Mouse (Mus musculus) embryonic facial prominence, embryonic 12.5 days (tissue): ENCODE data around the gene Svs1. TPM values are rescaled to one million over a fixed set of nuclear protein-coding genes. Genes with fewer than 3 reads are reported as not detected.
"Not testable (repeated sequence)": the region's sequence is repeated elsewhere in the genome, so short reads cannot be mapped to it uniquely, and the experiment has no call there.

Source experiments
- ATAC-seq: fragments of 200-750 bp; cut with Nextera tagmentation; 2 replicates; pipeline ENCODE4 v1.8.0; 2017; ENCODE audit not compliant: insufficient number of reproducible peaks, insufficient read depth, low FRiP score, low TSS enrichment
- H3K27ac ChIP-seq: fragments of 300-500 bp; sonication (generic); 2 replicates; pipeline ENCODE4 v1.5.1; 2016; ENCODE audit warnings: mild to moderate bottlenecking
- H3K27me3 ChIP-seq: fragments of 300-500 bp; sonication (generic); 2 replicates; pipeline ENCODE4 v1.6.1; 2016; ENCODE audit warnings: mild to moderate bottlenecking, moderate library complexity
- H3K36me3 ChIP-seq: fragments of 300-500 bp; sonication (generic); 2 replicates; pipeline ENCODE4 v1.6.1; 2016; ENCODE audit warnings: mild to moderate bottlenecking
- H3K4me1 ChIP-seq: fragments of 300-500 bp; sonication (generic); 2 replicates; pipeline ENCODE4 v1.6.1; 2016
- H3K4me2 ChIP-seq: fragments of 300-500 bp; sonication (generic); replicated peaks from 2 replicates; pipeline ENCODE4 v1.6.1; 2016; ENCODE audit warnings: mild to moderate bottlenecking, moderate library complexity
- H3K4me3 ChIP-seq: fragments of 300-500 bp; sonication (generic); 2 replicates; pipeline ENCODE4 v1.5.1; 2016; ENCODE audit warnings: mild to moderate bottlenecking
- H3K9ac ChIP-seq: fragments of 300-500 bp; sonication (generic); 2 replicates; pipeline ENCODE4 v1.6.1; 2016; ENCODE audit warnings: mild to moderate bottlenecking, moderate library complexity
- H3K9me3 ChIP-seq: fragments of 300-500 bp; sonication (generic); 2 replicates; pipeline ENCODE4 v1.6.1; 2016; ENCODE audit warnings: mild to moderate bottlenecking, moderate library complexity
- WGBS: fragments of 180-500 bp; shearing (Covaris S2); methylation state at CpG from one replicate; pipeline ENCODE4 v1.1.7; 2016; 5-methylcytosine and 5-hydroxymethylcytosine counted together
- polyA plus RNA-seq: library from polyadenylated mRNA; unstranded; fragments of >200 nt; fragmentation: Nextera tagmentation; extraction: Ambion mirVana; gene quantifications from 2 replicates; pipeline ENCODE4 v1.2.1, GENCODE M21; 2016

The Svs1 gene
- polyA plus RNA-seq, result not detected in 2 replicates

GRCm38 (mm10) chr6:48986444-48986990 lies at the start of gene Svs1:
Gene Svs1 (plus strand): TSS chr6:48986861.
- WGBS, result 68% methylated on average over 7 of the region's 7 CpGs
- no peak for ATAC-seq
- H3K9me3 ChIP-seq, result no peaks in the 10 kb centered on the region

GRCm38 (mm10) chr6:48949596-48949995 lies 37.1 kb upstream of the Svs1 start:
- WGBS, result 71% methylated on average over 2 of the region's 2 CpGs
- Histone ChIP-seq H3K27me3 (no peaks in the 10 kb centered on the region), H3K9me3 (no peaks in the 10 kb centered on the region), H3K9ac (no peak overlapping the region), H3K4me3 (no peak overlapping the region), H3K4me1 (no peaks in the 10 kb centered on the region), H3K27ac (no peak overlapping the region), H3K4me2 (no peak overlapping the region), H3K36me3 (no peaks in the 10 kb centered on the region)
- ATAC-seq, result no peak

More at GRCm38 (mm10) chr6:48986444-48986990, at the start of gene Svs1:
- H3K36me3 ChIP-seq, result no peaks in the 10 kb centered on the region
- no peak within 1 kb of the TSS for H3K9ac ChIP-seq
- H3K27me3 ChIP-seq, result no peaks in the 10 kb centered on the region
- no peak within 1 kb of the TSS for H3K4me3 ChIP-seq
- H3K4me1 ChIP-seq, result no peaks in the 10 kb centered on the region
- no peak within 1 kb of the TSS for H3K4me2 ChIP-seq
- no peak within 1 kb of the TSS for H3K27ac ChIP-seq

- no peaks in the 10 kb centered on the region for H3K9me3 ChIP-seq
- ATAC-seq, result no peak
- no peak overlapping the region for H3K4me3 ChIP-seq
- no peak overlapping the region for H3K4me2 ChIP-seq
- H3K27me3 ChIP-seq, result no peaks in the 10 kb centered on the region
- no peaks in the 10 kb centered on the region for H3K4me1 ChIP-seq
- no peak overlapping the region for H3K27ac ChIP-seq
- no peaks in the 10 kb centered on the region for H3K36me3 ChIP-seq
- no peak overlapping the region for H3K9ac ChIP-seq
- 84% methylated on average over 5 of the region's 5 CpGs for WGBS
Observed at GRCm38 (mm10) chr6:48950676-48951075, 36.0 kb upstream of the Svs1 start.

GRCm38 (mm10) chr6:48951630-48952029 lies 35.0 kb upstream of the Svs1 start:
- Histone ChIP-seq H3K4me2 (no peak overlapping the region), H3K4me1 (no peaks in the 10 kb centered on the region), H3K27me3 (no peaks in the 10 kb centered on the region), H3K9me3 (no peaks in the 10 kb centered on the region), H3K9ac (no peak overlapping the region), H3K27ac (no peak overlapping the region), H3K4me3 (no peak overlapping the region), H3K36me3 (no peaks in the 10 kb centered on the region)
- ATAC-seq, result no peak
- WGBS, result 83% methylated on average over 6 of the region's 6 CpGs

GRCm38 (mm10) chr6:48953220-48953619 lies 33.4 kb upstream of the Svs1 start:
- no peaks in the 10 kb centered on the region for H3K4me1 ChIP-seq
- no peaks in the 10 kb centered on the region for H3K36me3 ChIP-seq
- 81% methylated on average over 5 of the region's 5 CpGs for WGBS
- no peak overlapping the region for H3K9ac ChIP-seq
- no peak overlapping the region for H3K27ac ChIP-seq
- H3K4me3 ChIP-seq, result no peak overlapping the region
- ATAC-seq, result no peak
- no peak overlapping the region for H3K4me2 ChIP-seq
- H3K27me3 ChIP-seq, result no peaks in the 10 kb centered on the region
- H3K9me3 ChIP-seq, result no peaks in the 10 kb centered on the region

GRCm38 (mm10) chr6:48954211-48954610 lies 32.5 kb upstream of the Svs1 start:
- Histone ChIP-seq H3K27me3 (no peaks in the 10 kb centered on the region), H3K36me3 (no peaks in the 10 kb centered on the region), H3K4me3 (no peak overlapping the region), H3K9ac (no peak overlapping the region), H3K9me3 (no peaks in the 10 kb centered on the region), H3K4me1 (no peaks in the 10 kb centered on the region), H3K27ac (no peak overlapping the region), H3K4me2 (no peak overlapping the region)
- ATAC-seq, result no peak
- 83% methylated on average over 5 of the region's 5 CpGs for WGBS

- Histone ChIP-seq H3K9ac (no peak overlapping the region), H3K4me3 (no peak overlapping the region), H3K4me2 (no peak overlapping the region), H3K27ac (no peak overlapping the region), H3K4me1 (no peaks in the 10 kb centered on the region), H3K27me3 (no peaks in the 10 kb centered on the region; the same call in 1 of the 2 replicates), H3K9me3 (no peaks in the 10 kb centered on the region), H3K36me3 (no peaks in the 10 kb centered on the region)
- WGBS, result 43% methylated on average over 1 of the region's 1 CpGs
- no peak for ATAC-seq
Observed at GRCm38 (mm10) chr6:48954946-48955345, 31.7 kb upstream of the Svs1 start.

GRCm38 (mm10) chr6:48956785-48957184 lies 29.9 kb upstream of the Svs1 start:
- Histone ChIP-seq H3K4me2 (no peak overlapping the region), H3K36me3 (no peaks in the 10 kb centered on the region), H3K4me1 (no peaks in the 10 kb centered on the region), H3K27ac (no peak overlapping the region), H3K9ac (no peak overlapping the region), H3K4me3 (no peak overlapping the region), H3K27me3 (no peaks in the 10 kb centered on the region; the same call in 1 of the 2 replicates), H3K9me3 (no peaks in the 10 kb centered on the region)
- 80% methylated on average over 4 of the region's 4 CpGs for WGBS
- no peak for ATAC-seq

GRCm38 (mm10) chr6:48958053-48958452 lies 28.6 kb upstream of the Svs1 start:
- 84% methylated on average over 1 of the region's 1 CpGs for WGBS

GRCm38 (mm10) chr6:48959151-48959550 lies 27.5 kb upstream of the Svs1 start:
- not testable (repeated sequence) for H3K27ac ChIP-seq, H3K36me3 ChIP-seq, H3K4me2 ChIP-seq, H3K9ac ChIP-seq, H3K9me3 ChIP-seq, H3K4me1 ChIP-seq, H3K4me3 ChIP-seq, ATAC-seq, H3K27me3 ChIP-seq
- WGBS, result 27% methylated on average over 7 of the region's 7 CpGs

More at GRCm38 (mm10) chr6:48958053-48958452, 28.6 kb upstream of the Svs1 start:
- Histone ChIP-seq H3K9me3 (no peaks in the 10 kb centered on the region), H3K36me3 (no peaks in the 10 kb centered on the region), H3K27me3 (no peaks in the 10 kb centered on the region; the same call in 1 of the 2 replicates), H3K4me1 (no peaks in the 10 kb centered on the region), H3K9ac (no peak overlapping the region), H3K4me2 (no peak overlapping the region), H3K27ac (no peak overlapping the region), H3K4me3 (no peak overlapping the region)
- no peak for ATAC-seq

GRCm38 (mm10) chr6:48966696-48967095 lies 20.0 kb upstream of the Svs1 start:
- not testable (repeated sequence) for H3K4me1 ChIP-seq, H3K9ac ChIP-seq, H3K27me3 ChIP-seq, H3K27ac ChIP-seq, H3K4me2 ChIP-seq, H3K9me3 ChIP-seq, ATAC-seq, H3K36me3 ChIP-seq, H3K4me3 ChIP-seq
- 87% methylated on average over 5 of the region's 5 CpGs for WGBS

- no peaks in the 10 kb centered on the region for H3K36me3 ChIP-seq
- H3K4me1 ChIP-seq, result no peaks in the 10 kb centered on the region
- H3K4me3 ChIP-seq, result no peak overlapping the region
- no peaks in the 10 kb centered on the region for H3K9me3 ChIP-seq
- H3K9ac ChIP-seq, result no peak overlapping the region
- H3K27ac ChIP-seq, result no peak overlapping the region
- H3K27me3 ChIP-seq, result no peaks in the 10 kb centered on the region
- no peak overlapping the region for H3K4me2 ChIP-seq
- no peak for ATAC-seq
Observed at GRCm38 (mm10) chr6:48967868-48968267, 18.8 kb upstream of the Svs1 start.

- Histone ChIP-seq H3K4me3 (no peak within 1 kb of the TSS), H3K27me3 (no peaks in the 10 kb centered on the region), H3K27ac (no peak within 1 kb of the TSS), H3K9ac (no peak within 1 kb of the TSS), H3K9me3 (no peaks in the 10 kb centered on the region), H3K4me1 (no peaks in the 10 kb centered on the region), H3K36me3 (no peaks in the 10 kb centered on the region), H3K4me2 (no peak within 1 kb of the TSS)
- no peak for ATAC-seq
- WGBS, result 79% methylated on average over 2 of the region's 2 CpGs
Observed at GRCm38 (mm10) chr6:48974663-48975062, 12.0 kb upstream of the Svs1 start, which contains the start of gene Doxl2. Gene Doxl2 (plus strand): TSS chr6:48974963.
